Mouse (Mus musculus): ENCODE measurements around the gene Patj. TPM values are rescaled to one million over a fixed set of nuclear protein-coding genes. Genes with fewer than 3 reads are reported as not detected.

The Patj gene
- polyA plus RNA-seq, 1 experiment from 2014 or later: 24.9 TPM

- no peak overlapping the region for H3K27ac ChIP-seq
- H3K36me3 ChIP-seq: peaks cover 7% of the 10 kb centered on the region; the same call in 1 of the 2 replicates
- ATAC-seq (ENCODE audit: insufficient number of reproducible peaks, insufficient read depth, low FRiP score, low TSS enrichment, low read depth): no peak
- peaks cover 17% of the 10 kb centered on the region for H3K4me1 ChIP-seq (replicated peaks)
- H3K4me2 ChIP-seq: no peak overlapping the region
- no peak overlapping the region for H3K4me3 ChIP-seq (replicated peaks)
- no peaks in the 10 kb centered on the region for H3K9me3 ChIP-seq
- H3K9ac ChIP-seq (replicated peaks): no peak overlapping the region
- H3K27me3 ChIP-seq: no peaks in the 10 kb centered on the region
- WGBS: 43% methylated on average over 11 of the region's 11 CpGs
Measured at GRCm38 (mm10) chr4:98450308-98450707, 54.7 kb downstream of the Patj start.

GRCm38 (mm10) chr4:98450829-98451228 lies 55.2 kb downstream of the Patj start:
- ATAC-seq (ENCODE audit: insufficient number of reproducible peaks, insufficient read depth, low FRiP score, low TSS enrichment, low read depth): no peak

GRCm38 (mm10) chr4:98451259-98451658 lies 55.7 kb downstream of the Patj start:
- 29% methylated on average over 3 of the region's 3 CpGs for WGBS
- Histone ChIP-seq H3K4me3 (replicated peaks) (no peak overlapping the region), H3K27ac (0 out of 2 replicates have a peak overlapping the region, but pooled peaks have one; percentile 29)

More at GRCm38 (mm10) chr4:98450829-98451228, 55.2 kb downstream of the Patj start:
- no peaks in the 10 kb centered on the region for H3K27me3 ChIP-seq
- no peak overlapping the region for H3K9ac ChIP-seq (replicated peaks)
- no peak overlapping the region for H3K27ac ChIP-seq
- no peak overlapping the region for H3K4me2 ChIP-seq
- H3K4me1 ChIP-seq (replicated peaks): peaks cover 17% of the 10 kb centered on the region
- WGBS: 75% methylated on average over 5 of the region's 5 CpGs
- peaks cover 7% of the 10 kb centered on the region; the same call in 1 of the 2 replicates for H3K36me3 ChIP-seq
- H3K9me3 ChIP-seq: no peaks in the 10 kb centered on the region
- H3K4me3 ChIP-seq (replicated peaks): no peak overlapping the region

GRCm38 (mm10) chr4:98452725-98453124 lies 57.1 kb downstream of the Patj start:
- no peak overlapping the region for H3K4me2 ChIP-seq
- no peaks in the 10 kb centered on the region for H3K27me3 ChIP-seq
- 100% methylated on average over 2 of the region's 2 CpGs for WGBS
- H3K9ac ChIP-seq (replicated peaks): no peak overlapping the region
- H3K4me3 ChIP-seq (replicated peaks): no peak overlapping the region
- no peaks in the 10 kb centered on the region for H3K9me3 ChIP-seq
- no peak overlapping the region for H3K27ac ChIP-seq
- peaks cover 17% of the 10 kb centered on the region for H3K4me1 ChIP-seq (replicated peaks)
- peaks cover 10% of the 10 kb centered on the region; the same call in 1 of the 2 replicates for H3K36me3 ChIP-seq
- no peak for ATAC-seq (ENCODE audit: insufficient number of reproducible peaks, insufficient read depth, low FRiP score, low TSS enrichment, low read depth)

More at GRCm38 (mm10) chr4:98451259-98451658, 55.7 kb downstream of the Patj start:
- ATAC-seq (ENCODE audit: insufficient number of reproducible peaks, insufficient read depth, low FRiP score, low TSS enrichment, low read depth): no peak
- no peaks in the 10 kb centered on the region for H3K9me3 ChIP-seq
- H3K4me1 ChIP-seq (replicated peaks): peaks cover 17% of the 10 kb centered on the region
- H3K27me3 ChIP-seq: no peaks in the 10 kb centered on the region
- no peak overlapping the region for H3K4me2 ChIP-seq
- H3K36me3 ChIP-seq: peaks cover 7% of the 10 kb centered on the region; the same call in 1 of the 2 replicates
- no peak overlapping the region for H3K9ac ChIP-seq (replicated peaks)

- H3K9me3 ChIP-seq: no peaks in the 10 kb centered on the region
- H3K27me3 ChIP-seq: no peaks in the 10 kb centered on the region
- H3K36me3 ChIP-seq: peaks cover 12% of the 10 kb centered on the region; the same call in 1 of the 2 replicates
- WGBS: 73% methylated on average over 5 of the region's 5 CpGs
- ATAC-seq (ENCODE audit: insufficient number of reproducible peaks, insufficient read depth, low FRiP score, low TSS enrichment, low read depth): no peak
- H3K4me2 ChIP-seq: no peak overlapping the region
- H3K4me3 ChIP-seq (replicated peaks): no peak overlapping the region
- no peak overlapping the region for H3K9ac ChIP-seq (replicated peaks)
- H3K4me1 ChIP-seq (replicated peaks): peaks cover 17% of the 10 kb centered on the region
- H3K27ac ChIP-seq: no peak overlapping the region
Measured at GRCm38 (mm10) chr4:98453231-98453630, 57.6 kb downstream of the Patj start.

- H3K9ac ChIP-seq (replicated peaks): no peak overlapping the region
- H3K4me1 ChIP-seq (replicated peaks): peaks cover 10% of the 10 kb centered on the region
- no peaks in the 10 kb centered on the region for H3K27me3 ChIP-seq
- H3K36me3 ChIP-seq: peaks cover 12% of the 10 kb centered on the region; the same call in 1 of the 2 replicates
- 85% methylated on average over 2 of the region's 2 CpGs for WGBS
- H3K9me3 ChIP-seq: no peaks in the 10 kb centered on the region
- no peak overlapping the region for H3K27ac ChIP-seq
- no peak overlapping the region for H3K4me2 ChIP-seq
- ATAC-seq (ENCODE audit: insufficient number of reproducible peaks, insufficient read depth, low FRiP score, low TSS enrichment, low read depth): no peak
- no peak overlapping the region for H3K4me3 ChIP-seq (replicated peaks)
Measured at GRCm38 (mm10) chr4:98455352-98455751, 59.8 kb downstream of the Patj start.

- H3K9me3 ChIP-seq: no peaks in the 10 kb centered on the region
- no peaks in the 10 kb centered on the region for H3K27me3 ChIP-seq
- WGBS: 85% methylated on average over 8 of the region's 8 CpGs
- H3K27ac ChIP-seq: no peak overlapping the region
- peaks cover 9% of the 10 kb centered on the region; the same call in 1 of the 2 replicates for H3K4me1 ChIP-seq (replicated peaks)
- H3K36me3 ChIP-seq: peaks cover 12% of the 10 kb centered on the region; the same call in 1 of the 2 replicates
- no peak overlapping the region for H3K9ac ChIP-seq (replicated peaks)
- H3K4me2 ChIP-seq: no peak overlapping the region
- no peak for ATAC-seq (ENCODE audit: insufficient number of reproducible peaks, insufficient read depth, low FRiP score, low TSS enrichment, low read depth)
- no peak overlapping the region for H3K4me3 ChIP-seq (replicated peaks)
Measured at GRCm38 (mm10) chr4:98455910-98456309, 60.3 kb downstream of the Patj start.

GRCm38 (mm10) chr4:98461804-98462341 lies 66.3 kb downstream of the Patj start:
- 95% methylated on average over 2 of the region's 2 CpGs for WGBS
- Histone ChIP-seq H3K4me1 (replicated peaks) (no peaks in the 10 kb centered on the region), H3K27me3 (no peaks in the 10 kb centered on the region), H3K9me3 (no peaks in the 10 kb centered on the region), H3K36me3 (peaks cover 29% of the 10 kb centered on the region), H3K4me2 (no peak overlapping the region), H3K27ac (no peak overlapping the region), H3K4me3 (replicated peaks) (no peak overlapping the region), H3K9ac (replicated peaks) (no peak overlapping the region)
- ATAC-seq (ENCODE audit: insufficient number of reproducible peaks, insufficient read depth, low FRiP score, low TSS enrichment, low read depth): peak; percentile 56; the same call in 1 of the 2 replicates

- Histone ChIP-seq H3K4me1 (replicated peaks) (no peaks in the 10 kb centered on the region), H3K4me2 (no peak overlapping the region), H3K27ac (no peak overlapping the region), H3K36me3 (peaks cover 38% of the 10 kb centered on the region), H3K27me3 (no peaks in the 10 kb centered on the region), H3K9ac (replicated peaks) (no peak overlapping the region), H3K9me3 (no peaks in the 10 kb centered on the region), H3K4me3 (replicated peaks) (no peak overlapping the region)
- WGBS: 91% methylated on average over 1 of the region's 1 CpGs
- no peak for ATAC-seq (ENCODE audit: insufficient number of reproducible peaks, insufficient read depth, low FRiP score, low TSS enrichment, low read depth)
Measured at GRCm38 (mm10) chr4:98465476-98465875, 69.9 kb downstream of the Patj start.

GRCm38 (mm10) chr4:98465886-98466285 lies 70.3 kb downstream of the Patj start:
- no peak overlapping the region for H3K4me3 ChIP-seq (replicated peaks)
- H3K9me3 ChIP-seq: no peaks in the 10 kb centered on the region
- H3K9ac ChIP-seq (replicated peaks): no peak overlapping the region
- no peaks in the 10 kb centered on the region for H3K4me1 ChIP-seq (replicated peaks)
- 91% methylated on average over 2 of the region's 2 CpGs for WGBS
- peaks cover 40% of the 10 kb centered on the region for H3K36me3 ChIP-seq
- H3K4me2 ChIP-seq: no peak overlapping the region
- H3K27me3 ChIP-seq: no peaks in the 10 kb centered on the region
- no peak overlapping the region for H3K27ac ChIP-seq
- no peak for ATAC-seq (ENCODE audit: insufficient number of reproducible peaks, insufficient read depth, low FRiP score, low TSS enrichment, low read depth)

- WGBS: 57% methylated on average over 7 of the region's 7 CpGs
- H3K4me3 ChIP-seq (replicated peaks): no peak overlapping the region
- H3K27me3 ChIP-seq: no peaks in the 10 kb centered on the region
- peaks cover 4% of the 10 kb centered on the region; the same call in 1 of the 2 replicates for H3K4me1 ChIP-seq (replicated peaks)
- no peak overlapping the region for H3K4me2 ChIP-seq
- no peak overlapping the region for H3K9ac ChIP-seq (replicated peaks)
- peaks cover 20% of the 10 kb centered on the region for H3K36me3 ChIP-seq
- no peak overlapping the region for H3K27ac ChIP-seq
- ATAC-seq (ENCODE audit: insufficient number of reproducible peaks, insufficient read depth, low FRiP score, low TSS enrichment, low read depth): no peak
- H3K9me3 ChIP-seq: no peaks in the 10 kb centered on the region
Measured at GRCm38 (mm10) chr4:98471376-98471775, 75.8 kb downstream of the Patj start.

GRCm38 (mm10) chr4:98473491-98473890 lies 77.9 kb downstream of the Patj start:
- ATAC-seq (ENCODE audit: insufficient number of reproducible peaks, insufficient read depth, low FRiP score, low TSS enrichment, low read depth): no peak
- H3K27me3 ChIP-seq: no peaks in the 10 kb centered on the region

More at GRCm38 (mm10) chr4:98473491-98473890, 77.9 kb downstream of the Patj start:
- Histone ChIP-seq H3K9me3 (no peaks in the 10 kb centered on the region), H3K27ac (no peak overlapping the region), H3K4me1 (replicated peaks) (peaks cover 9% of the 10 kb centered on the region; the same call in 1 of the 2 replicates), H3K4me3 (replicated peaks) (no peak overlapping the region), H3K4me2 (no peak overlapping the region), H3K36me3 (peaks cover 3% of the 10 kb centered on the region; the same call in 1 of the 2 replicates), H3K9ac (replicated peaks) (no peak overlapping the region)
- WGBS: 69% methylated on average over 3 of the region's 3 CpGs
